Mouse (Mus musculus): ENCODE results near the gene Ppil6. TPM values are rescaled to one million over a fixed set of nuclear protein-coding genes. Genes with fewer than 3 reads are reported as not detected.

Gene Ppil6
- total RNA-seq, 2 experiments from 2014 or later, result not detected

- ATAC-seq (replicated peaks; ENCODE audit: low FRiP score, poor library complexity, severe bottlenecking), result no peak
Measured at GRCm38 (mm10) chr10:41553711-41554110, 63.5 kb downstream of the Ppil6 start.

- ATAC-seq (replicated peaks; ENCODE audit: low FRiP score, poor library complexity, severe bottlenecking), result no peak
Measured at GRCm38 (mm10) chr10:41555081-41555480, 64.8 kb downstream of the Ppil6 start.

- ATAC-seq (replicated peaks; ENCODE audit: low FRiP score, poor library complexity, severe bottlenecking), result no peak
Measured at GRCm38 (mm10) chr10:41558401-41558800, 68.2 kb downstream of the Ppil6 start.

GRCm38 (mm10) chr10:41561701-41562395, 71.6 kb downstream of the Ppil6 start:
- no peak for ATAC-seq (replicated peaks; ENCODE audit: low FRiP score, poor library complexity, severe bottlenecking)

Other genes with a start within 250 kb of the Ppil6 start
- 12.7 and 25.4 TPM in 2 replicates for gene Fig4, start 187.2 kb upstream of the Ppil6 start, total RNA-seq (2015; ENCODE audit: low replicate concordance)
- 13.5 and 17.9 TPM in 2 replicates for gene Fig4, start 187.2 kb upstream of the Ppil6 start, total RNA-seq (2017; ENCODE audit: low replicate concordance)
- gene Ak9, start 186.5 kb upstream of the Ppil6 start, total RNA-seq (2015; ENCODE audit: low replicate concordance), result not detected in 2 replicates
- gene Ak9, start 186.5 kb upstream of the Ppil6 start, total RNA-seq (2017; ENCODE audit: low replicate concordance), result 0.17 TPM in 1 of 2 replicates, not detected in the other
- 2.9 and 6.9 TPM in 2 replicates for gene Zbtb24, start 40.1 kb upstream of the Ppil6 start, total RNA-seq (2015; ENCODE audit: low replicate concordance)
- 8.5 and 9.2 TPM in 2 replicates for gene Zbtb24, start 40.1 kb upstream of the Ppil6 start, total RNA-seq (2017; ENCODE audit: low replicate concordance)
- gene Mical1, start 14.1 kb upstream of the Ppil6 start, total RNA-seq (2015; ENCODE audit: low replicate concordance), result 4.6 and 8.8 TPM in 2 replicates
- 6.8 and 8.9 TPM in 2 replicates for gene Mical1, start 14.1 kb upstream of the Ppil6 start, total RNA-seq (2017; ENCODE audit: low replicate concordance)
- 2.1 and 2.5 TPM in 2 replicates for gene Smpd2, start 70 bp upstream of the Ppil6 start, total RNA-seq (2015; ENCODE audit: low replicate concordance)
- gene Smpd2, start 70 bp upstream of the Ppil6 start, total RNA-seq (2017; ENCODE audit: low replicate concordance), result 0.85 and 1.5 TPM in 2 replicates
- 57.6 and 59.8 TPM in 2 replicates for gene Cd164, start 29.0 kb downstream of the Ppil6 start, total RNA-seq (2015; ENCODE audit: low replicate concordance)
- 50.2 and 53.9 TPM in 2 replicates for gene Cd164, start 29.0 kb downstream of the Ppil6 start, total RNA-seq (2017; ENCODE audit: low replicate concordance)
- 0.42 TPM in 1 of 2 replicates, not detected in the other for gene Ccdc162, start 226.2 kb downstream of the Ppil6 start, total RNA-seq (2015; ENCODE audit: low replicate concordance)
- gene Ccdc162, start 226.2 kb downstream of the Ppil6 start, total RNA-seq (2017; ENCODE audit: low replicate concordance), result 0.51 TPM in 1 of 2 replicates, not detected in the other